Mouse (Mus musculus) MEL (cell line): ENCODE results near the gene Sp9.

Source experiments
- CHD1 ChIP-seq: IDR thresholded peaks from 2 replicates; pipeline ENCODE4 v1.6.1; 2012; ENCODE audit warnings: low read depth, mild to moderate bottlenecking, inconsistent platforms, low read length, improper control_type of control experiment
- CHD2 ChIP-seq: IDR thresholded peaks from 2 replicates; pipeline ENCODE4 v1.6.1; 2011; ENCODE audit warnings: low read length, improper control_type of control experiment
- CTCF ChIP-seq, 3 experiments: IDR thresholded peaks in 2 of 3; conservative IDR thresholded peaks in 1 of 3; 2 replicates each; pipeline ENCODE4 v1.5.1; 2011 to 2012; ENCODE audit warnings: low read length in 3 of 3, low read depth in 2 of 3, mild to moderate bottlenecking in 2 of 3, improper control_type of control experiment in 1 of 3, inconsistent platforms in 1 of 3, mixed read lengths in 1 of 3, moderate library complexity in 1 of 3; ENCODE audit not compliant: control insufficient read depth in 1 of 3, insufficient read depth in 1 of 3, poor library complexity in 1 of 3, severe bottlenecking in 1 of 3
- E2F4 ChIP-seq: IDR thresholded peaks from 2 replicates; pipeline ENCODE4 v1.6.1; 2011; ENCODE audit warnings: low read depth, low read length, improper control_type of control experiment, borderline replicate concordance
- MAFK ChIP-seq: IDR thresholded peaks from 2 replicates; pipeline ENCODE4 v1.6.1; 2011; ENCODE audit warnings: low read depth, mild to moderate bottlenecking, low read length, improper control_type of control experiment, borderline replicate concordance
- POLR2AphosphoS2 ChIP-seq: IDR thresholded peaks from 2 replicates; pipeline ENCODE4 v1.6.1; 2011; ENCODE audit warnings: low read length, improper control_type of control experiment
- TCF12 ChIP-seq: IDR thresholded peaks from 2 replicates; pipeline ENCODE4 v1.6.1; 2014; ENCODE audit warnings: low read depth, mild to moderate bottlenecking, inconsistent platforms, low read length, improper control_type of control experiment, moderate library complexity
- USF2 ChIP-seq, 2 experiments: IDR thresholded peaks; 2 replicates each; pipeline ENCODE4 v1.6.1; 2011 to 2012; ENCODE audit warnings: improper control_type of control experiment in 2 of 2, low read length in 2 of 2, borderline replicate concordance in 1 of 2, inconsistent platforms in 1 of 2, low read depth in 1 of 2, mild to moderate bottlenecking in 1 of 2; ENCODE audit not compliant: insufficient read depth in 1 of 2
- ZC3H11A ChIP-seq: IDR thresholded peaks from 2 replicates; pipeline ENCODE4 v1.6.1; 2012; ENCODE audit warnings: low read depth, mild to moderate bottlenecking, inconsistent platforms, low read length, improper control_type of control experiment

- TF ChIP-seq TCF12 = no peak
- no peak for TF ChIP-seq MAFK
- no peak for TF ChIP-seq ZC3H11A
- no peak for TF ChIP-seq CHD2
- TF ChIP-seq POLR2AphosphoS2 = no peak
- no peak for TF ChIP-seq CTCF (IDR thresholded peaks at IDR 0.05 in 2 of 3, conservative IDR thresholded peaks at IDR 0.05 in 1 of 3; ENCODE audit: control insufficient read depth in 1 of 3, insufficient read depth in 1 of 3, low read depth in 2 of 3, low read length in 3 of 3, poor library complexity in 1 of 3, severe bottlenecking in 1 of 3)
- no peak for TF ChIP-seq USF2 (IDR thresholded peaks at IDR 0.05; ENCODE audit: borderline replicate concordance in 1 of 2, insufficient read depth in 1 of 2, low read depth in 1 of 2, low read length in 2 of 2)
- TF ChIP-seq CHD1 = no peak
- TF ChIP-seq E2F4 = no peak
Observed at GRCm38 (mm10) chr2:73306006-73306405, 34.3 kb downstream of the Sp9 start.
